Mouse (Mus musculus): ENCODE results near the gene Cacna2d2.

Cacna2d2 gene

GRCm38 (mm10) chr9:107578587-107578986, 179.2 kb downstream of the Cacna2d2 start, which contains the start of gene Naa80:
Gene Naa80, plus strand, starts transcription at chr9:107578887.
- DNase-seq (ENCODE audit: low spot score in 2 of 2) = no peak

Data from frontal cortex, postnatal 36 days (tissue).